Mouse (Mus musculus): ENCODE results near the gene Gm45713. TPM values are rescaled to one million over a fixed set of nuclear protein-coding genes. Genes with fewer than 3 reads are reported as not detected.

Gene Gm45713
- polyA plus RNA-seq, 1 experiment from 2014 or later, result not detected

DNA sequence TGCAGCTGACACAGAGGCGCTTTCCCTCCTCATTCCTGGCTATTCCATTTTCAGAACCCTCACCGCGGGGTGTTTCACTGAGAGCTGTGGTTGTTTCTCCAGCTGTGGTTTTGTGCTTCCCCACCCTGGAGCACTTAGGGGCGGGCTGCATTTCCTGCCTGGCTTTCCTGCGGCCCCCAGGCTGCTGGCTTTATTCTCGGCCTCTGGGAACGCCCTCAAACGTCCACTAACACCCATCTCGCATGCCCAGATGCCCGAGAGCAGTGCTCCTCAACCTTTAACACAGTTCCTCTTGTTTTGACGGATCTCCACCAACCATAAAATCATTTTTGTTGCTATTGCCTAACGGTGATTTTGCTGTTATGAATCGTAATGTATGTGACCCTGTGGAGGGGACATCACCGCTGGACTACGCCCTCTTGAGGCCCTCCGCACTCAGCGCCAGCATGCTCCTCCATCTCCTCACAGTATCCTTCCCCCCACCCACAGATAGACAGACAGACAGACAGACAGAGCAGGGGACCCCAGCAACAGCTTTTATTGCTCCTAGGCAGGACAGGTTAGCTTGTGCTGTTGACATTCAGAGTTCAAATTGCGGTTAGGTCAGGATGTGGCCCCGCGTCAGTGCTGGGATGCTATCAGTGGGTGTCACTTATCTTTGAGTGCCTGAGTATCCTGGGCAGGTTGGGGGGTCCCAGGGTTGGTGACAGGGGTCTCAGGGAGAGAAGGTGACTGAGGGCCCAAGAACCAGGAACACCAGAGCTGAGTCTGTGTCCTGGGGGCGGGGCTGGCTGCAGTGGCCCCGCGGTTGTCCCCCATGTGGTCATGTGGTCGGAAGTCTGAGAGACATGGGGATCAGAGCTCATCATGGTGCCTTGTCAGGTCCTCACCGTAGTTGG, 53.4 kb downstream of the Gm45713 start:
- peaks cover 54% of the 10 kb centered on the region for H3K36me3 ChIP-seq (ENCODE audit: insufficient read depth, low read length)
- ATAC-seq (ENCODE audit: low FRiP score, low TSS enrichment), result peak; percentile 27; the same call in 1 of the 2 replicates
- 0 out of 2 replicates have a peak overlapping the region, but pooled peaks have one; percentile 29 for H3K9ac ChIP-seq (replicated peaks; ENCODE audit: low read length)
- no peaks in the 10 kb centered on the region for H3K9me3 ChIP-seq (ENCODE audit: low read length)
- H3K4me3 ChIP-seq (ENCODE audit: low read length), result no peak overlapping the region
- H3K4me1 ChIP-seq (ENCODE audit: insufficient read depth, low read length), result peaks cover 8% of the 10 kb centered on the region; the same call in 1 of the 2 replicates
- peak overlapping the region; percentile 81 for H3K27ac ChIP-seq (ENCODE audit: low read length)
- 66% methylated on average over 25 of the region's 25 CpGs for WGBS
- H3K27me3 ChIP-seq (ENCODE audit: insufficient read depth, low read length), result no peaks in the 10 kb centered on the region
- no peak overlapping the region for H3K4me2 ChIP-seq (replicated peaks; ENCODE audit: low read depth, low read length)

DNA sequence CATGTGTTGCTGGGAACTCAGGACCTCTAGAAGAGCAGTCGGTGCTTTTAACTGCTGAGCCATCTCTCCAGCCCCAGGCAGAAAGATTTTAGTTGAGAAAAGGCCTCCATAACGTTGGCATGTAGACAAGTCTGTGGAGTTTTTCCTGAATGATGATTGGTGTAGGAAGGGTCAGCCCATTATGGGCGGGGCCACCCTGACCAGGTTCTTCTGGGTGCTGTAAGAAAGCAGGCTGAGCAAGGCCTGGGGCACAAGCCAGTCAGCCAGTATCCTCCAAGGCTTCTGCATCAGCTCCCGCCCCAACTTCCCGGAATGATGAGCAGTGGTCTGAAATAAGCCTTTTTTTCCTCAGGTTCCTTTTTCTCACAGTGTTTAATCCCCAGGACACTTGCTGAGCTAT, 55.0 kb downstream of the Gm45713 start:
- Histone ChIP-seq H3K4me3 (ENCODE audit: low read length) (no peak overlapping the region), H3K4me2 (replicated peaks; ENCODE audit: low read depth, low read length) (no peak overlapping the region), H3K4me1 (ENCODE audit: insufficient read depth, low read length) (peaks cover 8% of the 10 kb centered on the region), H3K36me3 (ENCODE audit: insufficient read depth, low read length) (peaks cover 52% of the 10 kb centered on the region), H3K27me3 (ENCODE audit: insufficient read depth, low read length) (no peaks in the 10 kb centered on the region), H3K27ac (ENCODE audit: low read length) (no peak overlapping the region), H3K9me3 (ENCODE audit: low read length) (no peaks in the 10 kb centered on the region), H3K9ac (replicated peaks; ENCODE audit: low read length) (no peak overlapping the region)
- 61% methylated on average over 5 of the region's 5 CpGs for WGBS
- no peak for ATAC-seq (ENCODE audit: low FRiP score, low TSS enrichment)

DNA sequence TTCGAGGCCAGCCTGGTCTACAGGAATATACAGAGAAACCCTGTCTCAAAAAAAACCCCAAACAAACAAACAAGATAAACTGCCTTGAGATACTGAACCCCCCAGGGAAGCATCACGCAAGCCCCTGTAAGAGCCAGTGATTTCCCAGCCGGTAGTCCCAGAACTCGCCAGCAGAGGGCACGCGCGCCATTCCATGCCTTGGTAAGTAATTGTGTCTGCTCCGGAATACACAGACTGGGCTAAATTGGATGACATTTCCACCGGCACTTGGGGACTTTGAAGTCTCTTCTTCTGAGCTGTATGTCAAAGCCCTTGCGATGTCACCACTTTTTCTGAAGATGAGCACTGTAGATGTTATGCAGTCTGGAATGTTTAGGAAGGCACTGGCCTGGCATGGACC, 56.2 kb downstream of the Gm45713 start:
- no peaks in the 10 kb centered on the region for H3K27me3 ChIP-seq (ENCODE audit: insufficient read depth, low read length)
- H3K4me2 ChIP-seq (replicated peaks; ENCODE audit: low read depth, low read length), result no peak overlapping the region
- 2% methylated on average over 10 of the region's 10 CpGs for WGBS
- H3K4me3 ChIP-seq (ENCODE audit: low read length), result no peak overlapping the region
- no peak overlapping the region for H3K27ac ChIP-seq (ENCODE audit: low read length)
- peak; percentile 24 for ATAC-seq (ENCODE audit: low FRiP score, low TSS enrichment)
- H3K9me3 ChIP-seq (ENCODE audit: low read length), result no peaks in the 10 kb centered on the region
- no peak overlapping the region for H3K9ac ChIP-seq (replicated peaks; ENCODE audit: low read length)
- H3K36me3 ChIP-seq (ENCODE audit: insufficient read depth, low read length), result peaks cover 50% of the 10 kb centered on the region
- peaks cover 15% of the 10 kb centered on the region for H3K4me1 ChIP-seq (ENCODE audit: insufficient read depth, low read length)

DNA sequence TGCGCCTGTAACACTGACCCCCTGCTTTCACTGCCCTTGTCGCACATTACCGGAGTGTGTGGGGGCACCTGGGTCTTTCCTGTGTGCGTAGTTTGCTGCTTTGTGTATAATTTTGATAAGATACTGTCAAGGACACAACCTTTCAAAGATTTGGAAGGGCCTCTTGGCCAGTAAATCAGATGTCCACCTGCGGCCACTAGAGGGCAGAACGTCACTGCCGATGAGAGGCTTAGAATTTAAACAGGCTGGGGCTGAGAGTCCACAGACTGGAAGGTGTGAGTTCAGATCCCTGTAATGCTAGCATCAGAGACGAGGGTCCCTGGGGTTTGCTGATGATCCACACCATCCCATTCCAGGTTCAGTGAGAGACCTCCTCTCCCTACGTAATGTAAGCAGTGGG, 57.5 kb downstream of the Gm45713 start:
- WGBS, result 38% methylated on average over 9 of the region's 9 CpGs
- no peak overlapping the region for H3K4me2 ChIP-seq (replicated peaks; ENCODE audit: low read depth, low read length)
- no peak overlapping the region for H3K4me3 ChIP-seq (ENCODE audit: low read length)
- ATAC-seq (ENCODE audit: low FRiP score, low TSS enrichment), result no peak
- no peak overlapping the region for H3K27ac ChIP-seq (ENCODE audit: low read length)
- no peaks in the 10 kb centered on the region for H3K9me3 ChIP-seq (ENCODE audit: low read length)
- no peak overlapping the region for H3K9ac ChIP-seq (replicated peaks; ENCODE audit: low read length)
- peaks cover 15% of the 10 kb centered on the region for H3K4me1 ChIP-seq (ENCODE audit: insufficient read depth, low read length)
- H3K36me3 ChIP-seq (ENCODE audit: insufficient read depth, low read length), result peaks cover 52% of the 10 kb centered on the region
- no peaks in the 10 kb centered on the region for H3K27me3 ChIP-seq (ENCODE audit: insufficient read depth, low read length)

DNA sequence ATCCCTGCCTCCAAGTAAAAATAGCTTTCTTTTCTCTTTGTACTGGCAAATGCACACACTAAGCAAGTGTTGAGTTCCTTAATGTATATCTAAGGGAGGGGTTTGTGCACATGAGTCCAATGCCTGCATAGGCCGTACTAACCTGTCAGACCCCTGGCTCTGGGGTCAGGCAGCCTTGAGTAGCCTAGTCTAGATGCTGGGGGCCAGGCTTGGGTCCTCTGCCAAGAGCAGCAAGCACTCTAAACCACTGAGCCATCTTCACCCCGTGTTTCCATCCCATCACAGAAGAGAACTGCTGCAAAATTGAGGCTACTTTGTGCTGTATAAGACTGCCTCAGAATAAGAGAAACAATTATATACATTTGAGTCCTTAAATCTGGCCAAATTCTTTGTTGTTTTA, 58.2 kb downstream of the Gm45713 start:
- Histone ChIP-seq H3K27me3 (ENCODE audit: insufficient read depth, low read length) (no peaks in the 10 kb centered on the region), H3K9me3 (ENCODE audit: low read length) (no peaks in the 10 kb centered on the region), H3K4me1 (ENCODE audit: insufficient read depth, low read length) (peaks cover 13% of the 10 kb centered on the region), H3K4me3 (ENCODE audit: low read length) (no peak overlapping the region), H3K9ac (replicated peaks; ENCODE audit: low read length) (no peak overlapping the region), H3K36me3 (ENCODE audit: insufficient read depth, low read length) (peaks cover 47% of the 10 kb centered on the region), H3K27ac (ENCODE audit: low read length) (no peak overlapping the region), H3K4me2 (replicated peaks; ENCODE audit: low read depth, low read length) (no peak overlapping the region)
- no peak for ATAC-seq (ENCODE audit: low FRiP score, low TSS enrichment)
- WGBS, result 87% methylated on average over 2 of the region's 2 CpGs

DNA sequence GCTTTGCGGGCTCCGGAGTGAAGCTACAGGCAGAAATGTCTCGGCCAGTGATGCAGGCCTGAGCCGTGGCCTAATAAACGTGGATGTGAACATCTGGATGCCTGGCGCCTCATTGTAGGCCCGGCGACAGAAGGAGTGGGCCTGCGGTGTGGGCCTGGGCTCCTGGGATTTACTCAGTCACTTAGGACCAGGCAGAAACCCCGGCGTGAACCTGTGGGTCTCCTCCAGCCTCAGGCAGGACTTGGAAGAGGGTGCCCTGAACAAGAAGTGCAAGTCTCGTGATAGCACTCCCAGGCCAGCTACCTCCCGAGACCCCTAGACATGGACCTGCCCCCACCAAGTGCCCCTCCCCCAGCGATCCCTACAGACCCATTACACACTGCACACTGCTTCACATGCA, 58.7 kb downstream of the Gm45713 start:
- WGBS, result 87% methylated on average over 14 of the region's 14 CpGs
- ATAC-seq (ENCODE audit: low FRiP score, low TSS enrichment), result no peak
- H3K4me2 ChIP-seq (replicated peaks; ENCODE audit: low read depth, low read length), result no peak overlapping the region
- H3K9me3 ChIP-seq (ENCODE audit: low read length), result no peaks in the 10 kb centered on the region
- H3K27me3 ChIP-seq (ENCODE audit: insufficient read depth, low read length), result no peaks in the 10 kb centered on the region
- H3K36me3 ChIP-seq (ENCODE audit: insufficient read depth, low read length), result peaks cover 42% of the 10 kb centered on the region
- peaks cover 8% of the 10 kb centered on the region for H3K4me1 ChIP-seq (ENCODE audit: insufficient read depth, low read length)
- H3K9ac ChIP-seq (replicated peaks; ENCODE audit: low read length), result no peak overlapping the region
- H3K27ac ChIP-seq (ENCODE audit: low read length), result no peak overlapping the region
- H3K4me3 ChIP-seq (ENCODE audit: low read length), result no peak overlapping the region

DNA sequence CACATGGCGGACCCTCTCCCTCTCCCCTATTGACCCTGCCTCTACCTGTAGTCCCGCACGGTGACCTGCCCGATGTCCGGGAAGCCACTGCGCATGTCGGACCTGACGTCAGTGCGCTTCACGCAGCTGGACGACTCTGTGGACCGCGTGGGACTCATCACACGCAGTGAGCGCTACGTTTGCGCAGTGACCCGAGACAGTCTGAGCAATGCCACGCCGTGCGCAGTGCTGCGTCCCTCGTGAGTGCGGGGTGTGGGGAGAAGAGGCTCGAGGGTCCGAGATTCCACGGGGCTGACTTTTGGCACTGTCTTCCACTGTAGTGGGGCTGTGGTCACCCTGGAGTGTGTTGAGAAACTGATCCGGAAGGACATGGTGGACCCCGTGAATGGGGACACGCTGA, 59.5 kb downstream of the Gm45713 start:
- Histone ChIP-seq H3K4me2 (replicated peaks; ENCODE audit: low read depth, low read length) (no peak overlapping the region), H3K9ac (replicated peaks; ENCODE audit: low read length) (no peak overlapping the region), H3K27me3 (ENCODE audit: insufficient read depth, low read length) (no peaks in the 10 kb centered on the region), H3K27ac (ENCODE audit: low read length) (no peak overlapping the region), H3K9me3 (ENCODE audit: low read length) (no peaks in the 10 kb centered on the region), H3K4me1 (ENCODE audit: insufficient read depth, low read length) (peaks cover 8% of the 10 kb centered on the region; the same call in 1 of the 2 replicates), H3K36me3 (ENCODE audit: insufficient read depth, low read length) (peaks cover 42% of the 10 kb centered on the region), H3K4me3 (ENCODE audit: low read length) (no peak overlapping the region)
- ATAC-seq (ENCODE audit: low FRiP score, low TSS enrichment), result no peak
- 89% methylated on average over 30 of the region's 30 CpGs for WGBS

MicroRNAs encoded within 50 kb of the gene (microRNA counts, 519-probe panel; counts per million panel counts)
- microRNA mmu-miR-150, result 2,595 counts per million, percentile 64 among the panel's probes with 10 or more counts

Small RNA genes lying within 50 kb of the gene (microRNA-seq; reads per million reads assigned to microRNA genes)
- gene Mir150, result 28.0 reads per million, percentile 41 among the genes with 10 or more reads in this experiment
- gene Mir5121, result 15.0 reads per million, percentile 35 among the genes with 10 or more reads in this experiment
- not detected for gene Mir7055

Other genes with a start within 250 kb of the Gm45713 start
- gene Med25, start 243.5 kb downstream of the Gm45713 start, polyA plus RNA-seq (2015; fragmentation: Nextera tagmentation; extraction: Ambion mirVana), result 136 and 149 TPM in 2 replicates
- gene Fuz, start 240.2 kb downstream of the Gm45713 start, polyA plus RNA-seq (2015; fragmentation: Nextera tagmentation; extraction: Ambion mirVana), result 27.7 and 28.4 TPM in 2 replicates
- gene Ap2a1, start 206.7 kb downstream of the Gm45713 start, polyA plus RNA-seq (2015; fragmentation: Nextera tagmentation; extraction: Ambion mirVana), result 72.9 and 75.3 TPM in 2 replicates
- gene Tsks, start 193.0 kb downstream of the Gm45713 start, polyA plus RNA-seq (2015; fragmentation: Nextera tagmentation; extraction: Ambion mirVana), result 0.10 and 0.24 TPM in 2 replicates
- gene Cpt1c, start 161.4 kb downstream of the Gm45713 start, polyA plus RNA-seq (2015; fragmentation: Nextera tagmentation; extraction: Ambion mirVana), result 22.4 and 23.8 TPM in 2 replicates
- gene Prmt1, start 149.7 kb downstream of the Gm45713 start, polyA plus RNA-seq (2015; fragmentation: Nextera tagmentation; extraction: Ambion mirVana), result 681 and 701 TPM in 2 replicates
- 109 TPM in 2 replicates for gene Irf3, start 138.6 kb downstream of the Gm45713 start, polyA plus RNA-seq (2015; fragmentation: Nextera tagmentation; extraction: Ambion mirVana)
- 56.1 and 61.9 TPM in 2 replicates for gene Bcl2l12, start 137.5 kb downstream of the Gm45713 start, polyA plus RNA-seq (2015; fragmentation: Nextera tagmentation; extraction: Ambion mirVana)
- 30.6 and 36.4 TPM in 2 replicates for gene Scaf1, start 119.9 kb downstream of the Gm45713 start, polyA plus RNA-seq (2015; fragmentation: Nextera tagmentation; extraction: Ambion mirVana)
- 42.9 and 44.1 TPM in 2 replicates for gene Rras, start 118.3 kb downstream of the Gm45713 start, polyA plus RNA-seq (2015; fragmentation: Nextera tagmentation; extraction: Ambion mirVana)
- gene Prr12, start 83.3 kb downstream of the Gm45713 start, polyA plus RNA-seq (2015; fragmentation: Nextera tagmentation; extraction: Ambion mirVana), result 12.9 and 13.8 TPM in 2 replicates
- gene Nosip, start 73.8 kb downstream of the Gm45713 start, polyA plus RNA-seq (2015; fragmentation: Nextera tagmentation; extraction: Ambion mirVana), result 85.2 and 86.3 TPM in 2 replicates
- gene Prrg2, start 73.6 kb downstream of the Gm45713 start, polyA plus RNA-seq (2015; fragmentation: Nextera tagmentation; extraction: Ambion mirVana), result 42.4 and 44.9 TPM in 2 replicates
- gene Rcn3, start 44.0 kb downstream of the Gm45713 start, polyA plus RNA-seq (2015; fragmentation: Nextera tagmentation; extraction: Ambion mirVana), result 352 and 369 TPM in 2 replicates
- gene Fcgrt, start 32.4 kb downstream of the Gm45713 start, polyA plus RNA-seq (2015; fragmentation: Nextera tagmentation; extraction: Ambion mirVana), result 93.7 and 114 TPM in 2 replicates
- gene Rps11, start 11.8 kb downstream of the Gm45713 start, polyA plus RNA-seq (2015; fragmentation: Nextera tagmentation; extraction: Ambion mirVana), result 1,363 and 1,408 TPM in 2 replicates
- gene Rpl13a, start 7.5 kb downstream of the Gm45713 start, polyA plus RNA-seq (2015; fragmentation: Nextera tagmentation; extraction: Ambion mirVana), result 1,083 and 1,117 TPM in 2 replicates
- gene Flt3l, start 201 bp upstream of the Gm45713 start, polyA plus RNA-seq (2015; fragmentation: Nextera tagmentation; extraction: Ambion mirVana), result 0.95 and 1.9 TPM in 2 replicates
- 109 and 112 TPM in 2 replicates for gene Pih1d1, start 18.1 kb upstream of the Gm45713 start, polyA plus RNA-seq (2015; fragmentation: Nextera tagmentation; extraction: Ambion mirVana)
- 81.2 and 88.6 TPM in 2 replicates for gene Aldh16a1, start 18.4 kb upstream of the Gm45713 start, polyA plus RNA-seq (2015; fragmentation: Nextera tagmentation; extraction: Ambion mirVana)
- gene Slc17a7, start 27.7 kb upstream of the Gm45713 start, polyA plus RNA-seq (2015; fragmentation: Nextera tagmentation; extraction: Ambion mirVana), result 0.19 and 0.42 TPM in 2 replicates
- gene Gfy, start 43.3 kb upstream of the Gm45713 start, polyA plus RNA-seq (2015; fragmentation: Nextera tagmentation; extraction: Ambion mirVana), result not detected in 2 replicates
- gene Pth2, start 44.8 kb upstream of the Gm45713 start, polyA plus RNA-seq (2015; fragmentation: Nextera tagmentation; extraction: Ambion mirVana), result not detected in 2 replicates
- 0.85 and 0.86 TPM in 2 replicates for gene Ccdc155, start 68.7 kb upstream of the Gm45713 start, polyA plus RNA-seq (2015; fragmentation: Nextera tagmentation; extraction: Ambion mirVana)
- gene Dkkl1, start 75.9 kb upstream of the Gm45713 start, polyA plus RNA-seq (2015; fragmentation: Nextera tagmentation; extraction: Ambion mirVana), result 0.78 TPM in 1 of 2 replicates, not detected in the other
- 195 and 203 TPM in 2 replicates for gene Tead2, start 79.5 kb upstream of the Gm45713 start, polyA plus RNA-seq (2015; fragmentation: Nextera tagmentation; extraction: Ambion mirVana)
- 1.0 and 1.1 TPM in 2 replicates for gene Cd37, start 102.9 kb upstream of the Gm45713 start, polyA plus RNA-seq (2015; fragmentation: Nextera tagmentation; extraction: Ambion mirVana)
- 0.28 and 0.30 TPM in 2 replicates for gene Slc6a16, start 104.9 kb upstream of the Gm45713 start, polyA plus RNA-seq (2015; fragmentation: Nextera tagmentation; extraction: Ambion mirVana)
- gene Slc6a21, start 141.3 kb upstream of the Gm45713 start, polyA plus RNA-seq (2015; fragmentation: Nextera tagmentation; extraction: Ambion mirVana), result not detected in 2 replicates
- gene Trpm4, start 197.5 kb upstream of the Gm45713 start, polyA plus RNA-seq (2015; fragmentation: Nextera tagmentation; extraction: Ambion mirVana), result 22.3 and 23.6 TPM in 2 replicates
- 1.7 and 1.8 TPM in 2 replicates for gene Hrc, start 199.1 kb upstream of the Gm45713 start, polyA plus RNA-seq (2015; fragmentation: Nextera tagmentation; extraction: Ambion mirVana)
- gene Ppfia3, start 230.8 kb upstream of the Gm45713 start, polyA plus RNA-seq (2015; fragmentation: Nextera tagmentation; extraction: Ambion mirVana), result 5.1 and 6.3 TPM in 2 replicates
- 1.7 and 1.9 TPM in 2 replicates for gene Lin7b, start 234.4 kb upstream of the Gm45713 start, polyA plus RNA-seq (2015; fragmentation: Nextera tagmentation; extraction: Ambion mirVana)